Mouse (Mus musculus): ENCODE data around the gene Rpgrip1. TPM values are rescaled to one million over a fixed set of nuclear protein-coding genes. Genes with fewer than 3 reads are reported as not detected.
"Not testable (repeated sequence)": the region's sequence is repeated elsewhere in the genome, so short reads cannot be mapped to it uniquely, and the experiment has no call there.

Rpgrip1 gene
- 63.8 and 64.0 TPM in 2 replicates for polyA plus RNA-seq (2015; fragmentation: Nextera tagmentation; extraction: Ambion mirVana)

DNA sequence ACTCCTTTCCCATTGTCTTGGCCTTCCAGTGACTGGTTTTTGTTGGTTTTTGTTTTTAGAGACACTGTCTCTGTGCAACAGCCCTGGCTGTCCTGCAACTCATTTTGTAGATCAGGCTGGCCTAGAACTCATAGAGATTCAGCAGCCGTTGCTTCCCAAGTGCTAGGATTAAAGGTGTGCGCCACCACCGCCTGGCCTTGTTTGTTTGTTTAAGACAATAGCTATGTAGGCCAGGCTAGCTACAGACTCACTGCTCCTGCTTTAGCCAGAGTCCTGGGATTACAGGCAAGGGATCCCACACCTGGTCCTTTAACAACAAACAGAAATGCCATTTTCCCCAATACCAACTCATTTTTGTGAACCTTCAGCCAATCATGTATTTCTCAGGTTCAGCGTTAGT lies at the start of gene Rpgrip1:
Gene Rpgrip1 (plus strand): TSS at position 359 of the 400 bp plus-strand sequence.
- H3K9me3 ChIP-seq (replicated peaks), result no peaks in the 10 kb centered on the region
- H3K27ac ChIP-seq, result no peak within 1 kb of the TSS
- H3K9ac ChIP-seq, result no peak within 1 kb of the TSS
- ATAC-seq (ENCODE audit: low read depth), result no peak
- DNase-seq, result no peak
- no peak within 1 kb of the TSS for H3K4me3 ChIP-seq (replicated peaks)
- H3K27me3 ChIP-seq, result no peaks in the 10 kb centered on the region
- peaks cover 13% of the 10 kb centered on the region for H3K4me1 ChIP-seq (replicated peaks)
- 81% methylated on average over 4 of the region's 4 CpGs for WGBS (ENCODE audit: insufficient replicate concordance)
- H3K36me3 ChIP-seq, result no peaks in the 10 kb centered on the region
- no peak within 1 kb of the TSS for H3K4me2 ChIP-seq

- ATAC-seq (ENCODE audit: low read depth) (no peak), DNase-seq (no peak)
- no peaks in the 10 kb centered on the region for H3K9me3 ChIP-seq (replicated peaks)
- H3K4me1 ChIP-seq (replicated peaks), result no peaks in the 10 kb centered on the region
- no peaks in the 10 kb centered on the region for H3K36me3 ChIP-seq
- 57% methylated on average over 1 of the region's 1 CpGs for WGBS (ENCODE audit: insufficient replicate concordance)
- H3K27me3 ChIP-seq, result 0 out of 2 replicates have a peak, but pooled peaks cover 3% of the 10 kb centered on the region
- no peak overlapping the region for H3K4me3 ChIP-seq (replicated peaks)
- no peak overlapping the region for H3K4me2 ChIP-seq
- H3K27ac ChIP-seq, result no peak overlapping the region
- no peak overlapping the region for H3K9ac ChIP-seq
Measured at GRCm38 (mm10) chr14:52060800-52061199, 49.7 kb upstream of the Rpgrip1 start.

DNA sequence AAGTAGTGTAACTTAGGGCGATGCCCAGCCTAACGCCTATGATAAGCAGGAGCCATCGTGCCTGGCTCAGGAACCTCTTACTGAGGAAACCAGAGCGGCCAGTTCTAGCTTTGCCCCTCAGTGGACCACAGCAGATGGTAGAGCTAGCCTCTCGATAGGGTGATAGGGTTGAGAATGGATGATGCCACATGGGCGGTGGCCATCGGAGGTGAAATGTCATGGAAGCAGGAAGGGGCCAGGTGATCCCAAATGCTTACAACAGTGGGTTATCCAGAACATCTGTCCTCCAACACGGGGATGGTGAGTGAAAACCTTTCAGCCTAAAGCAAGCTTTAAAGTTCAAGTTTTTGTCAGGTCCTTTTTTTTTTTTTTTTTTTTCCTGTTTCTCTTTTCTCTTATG lies 48.7 kb upstream of the Rpgrip1 start:
- Histone ChIP-seq H3K36me3 (no peaks in the 10 kb centered on the region), H3K9me3 (replicated peaks) (no peaks in the 10 kb centered on the region), H3K4me1 (replicated peaks) (no peaks in the 10 kb centered on the region), H3K4me3 (replicated peaks) (no peak overlapping the region), H3K27ac (no peak overlapping the region), H3K4me2 (no peak overlapping the region), H3K9ac (no peak overlapping the region), H3K27me3 (0 out of 2 replicates have a peak, but pooled peaks cover 3% of the 10 kb centered on the region)
- 60% methylated on average over 8 of the region's 8 CpGs for WGBS (ENCODE audit: insufficient replicate concordance)
- ATAC-seq (ENCODE audit: low read depth), result no peak
- no peak for DNase-seq

DNA sequence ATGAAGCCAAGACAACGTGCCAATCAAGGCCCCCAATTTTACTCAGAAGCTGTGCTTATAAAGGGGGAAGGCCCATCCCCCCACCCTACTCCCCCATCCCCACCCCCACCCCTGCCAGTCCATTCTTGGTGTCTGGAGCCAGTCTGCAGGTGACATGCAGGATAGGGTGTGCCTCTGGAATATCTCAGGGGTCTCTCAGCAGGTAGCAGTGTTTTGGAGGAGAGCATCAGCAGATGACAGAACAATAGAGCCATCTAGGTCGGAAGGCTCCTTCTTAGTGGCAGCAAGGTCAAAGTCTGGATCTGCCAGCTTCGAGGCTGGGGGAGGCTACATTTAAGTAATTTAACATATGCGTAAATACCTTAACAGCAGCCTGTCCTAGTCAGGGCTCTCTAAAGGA lies 44.4 kb upstream of the Rpgrip1 start:
- no peaks in the 10 kb centered on the region for H3K4me1 ChIP-seq (replicated peaks)
- H3K36me3 ChIP-seq, result peaks cover 6% of the 10 kb centered on the region
- no peak overlapping the region for H3K4me3 ChIP-seq (replicated peaks)
- H3K27me3 ChIP-seq, result 0 out of 2 replicates have a peak, but pooled peaks cover 3% of the 10 kb centered on the region
- 56% methylated on average over 4 of the region's 4 CpGs for WGBS (ENCODE audit: insufficient replicate concordance)
- no peak overlapping the region for H3K4me2 ChIP-seq
- no peaks in the 10 kb centered on the region for H3K9me3 ChIP-seq (replicated peaks)
- DNase-seq (no peak), ATAC-seq (ENCODE audit: low read depth) (no peak)
- no peak overlapping the region for H3K9ac ChIP-seq
- H3K27ac ChIP-seq, result no peak overlapping the region

DNA sequence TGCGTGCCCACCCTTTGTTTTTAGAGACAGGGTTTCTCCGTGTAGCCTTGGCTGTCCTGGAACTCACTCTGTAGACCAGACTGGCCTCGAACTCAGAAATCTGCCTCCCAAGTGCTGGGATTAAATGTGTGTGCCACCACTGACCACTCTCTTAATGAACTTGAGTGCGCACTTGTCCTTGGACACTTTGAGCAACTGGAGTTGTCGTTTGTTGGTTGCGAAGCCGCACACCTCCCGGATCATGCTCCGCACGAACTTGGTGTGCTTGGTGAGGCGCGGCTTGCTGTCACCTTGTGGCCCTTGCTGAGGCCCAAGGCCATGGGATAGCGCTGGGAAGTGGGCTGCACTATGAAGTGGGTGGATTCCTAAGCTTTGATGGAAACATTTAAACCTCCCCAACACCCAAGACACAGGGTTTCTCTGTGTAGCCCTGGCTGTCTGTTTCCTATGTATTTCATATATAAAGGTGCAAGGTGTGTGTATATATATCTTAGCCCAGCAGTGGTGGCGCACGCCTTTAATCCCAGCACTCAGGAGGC lies 38.8 kb upstream of the Rpgrip1 start:
- no peak overlapping the region for H3K27ac ChIP-seq
- no peaks in the 10 kb centered on the region for H3K9me3 ChIP-seq (replicated peaks)
- no peaks in the 10 kb centered on the region for H3K27me3 ChIP-seq
- WGBS (ENCODE audit: insufficient replicate concordance), result 88% methylated on average over 15 of the region's 15 CpGs
- DNase-seq (no peak), ATAC-seq (ENCODE audit: low read depth) (peak; percentile 37; the same call in 1 of the 2 replicates)
- H3K36me3 ChIP-seq, result peaks cover 60% of the 10 kb centered on the region
- no peak overlapping the region for H3K9ac ChIP-seq
- no peak overlapping the region for H3K4me3 ChIP-seq (replicated peaks)
- H3K4me2 ChIP-seq, result no peak overlapping the region
- no peaks in the 10 kb centered on the region for H3K4me1 ChIP-seq (replicated peaks)

GRCm38 (mm10) chr14:52083083-52083482 lies 27.4 kb upstream of the Rpgrip1 start:
- H3K9ac ChIP-seq, result no peak overlapping the region
- peaks cover 82% of the 10 kb centered on the region for H3K36me3 ChIP-seq

GRCm38 (mm10) chr14:52094533-52094932 lies 16.0 kb upstream of the Rpgrip1 start:
- peaks cover 83% of the 10 kb centered on the region for H3K36me3 ChIP-seq
- peaks cover 10% of the 10 kb centered on the region for H3K4me1 ChIP-seq (replicated peaks)
- no peaks in the 10 kb centered on the region for H3K9me3 ChIP-seq (replicated peaks)
- no peak for DNase-seq
- no peak overlapping the region for H3K4me2 ChIP-seq
- H3K9ac ChIP-seq, result no peak overlapping the region
- no peak overlapping the region for H3K4me3 ChIP-seq (replicated peaks)
- no peak for ATAC-seq (ENCODE audit: low read depth)
- 92% methylated on average over 1 of the region's 1 CpGs for WGBS (ENCODE audit: insufficient replicate concordance)
- H3K27ac ChIP-seq, result no peak overlapping the region
- no peaks in the 10 kb centered on the region for H3K27me3 ChIP-seq

More at GRCm38 (mm10) chr14:52083083-52083482, 27.4 kb upstream of the Rpgrip1 start:
- Histone ChIP-seq H3K4me1 (replicated peaks) (no peaks in the 10 kb centered on the region), H3K9me3 (replicated peaks) (no peaks in the 10 kb centered on the region), H3K4me2 (no peak overlapping the region), H3K4me3 (replicated peaks) (no peak overlapping the region), H3K27ac (no peak overlapping the region), H3K27me3 (no peaks in the 10 kb centered on the region)
- no peak for DNase-seq
- no peak for ATAC-seq (ENCODE audit: low read depth)

DNA sequence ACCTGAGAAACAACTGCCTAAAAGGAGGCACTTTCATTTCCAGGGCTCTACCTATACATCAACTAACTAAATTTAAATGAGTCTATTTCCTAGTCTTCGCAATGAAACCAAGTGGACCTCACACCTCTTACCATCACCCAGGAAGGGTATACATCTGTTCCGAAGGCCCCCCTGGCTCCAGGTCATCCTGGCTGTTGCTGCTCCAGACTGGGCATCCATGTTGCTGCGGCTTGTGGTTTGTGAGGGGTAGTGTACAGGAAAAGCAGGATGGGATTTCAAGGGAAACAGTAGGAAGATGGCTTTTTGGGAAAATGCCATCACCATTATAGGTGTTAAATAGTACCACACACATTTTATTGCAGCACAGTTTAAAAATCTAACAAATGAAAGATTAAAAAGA lies 13.3 kb upstream of the Rpgrip1 start:
- H3K9ac ChIP-seq, result not testable (repeated sequence)

GRCm38 (mm10) chr14:52098387-52098786 lies 12.1 kb upstream of the Rpgrip1 start:
- H3K4me2 ChIP-seq; H3K27me3 ChIP-seq; DNase-seq; H3K9me3 ChIP-seq (replicated peaks); H3K9ac ChIP-seq; H3K4me3 ChIP-seq (replicated peaks); ATAC-seq (ENCODE audit: low read depth); H3K27ac ChIP-seq: not testable (repeated sequence)
- Histone ChIP-seq H3K4me1 (replicated peaks) (peaks cover 42% of the 10 kb centered on the region), H3K36me3 (peaks cover 65% of the 10 kb centered on the region)
- 80% methylated on average over 3 of the region's 3 CpGs for WGBS (ENCODE audit: insufficient replicate concordance)

More for the DNA sequence above, 13.3 kb upstream of the Rpgrip1 start:
- not testable (repeated sequence) for H3K27ac ChIP-seq; H3K27me3 ChIP-seq; ATAC-seq (ENCODE audit: low read depth); H3K4me3 ChIP-seq (replicated peaks); H3K9me3 ChIP-seq (replicated peaks); DNase-seq; H3K4me2 ChIP-seq
- peaks cover 36% of the 10 kb centered on the region for H3K4me1 ChIP-seq (replicated peaks)
- 96% methylated on average over 3 of the region's 3 CpGs for WGBS (ENCODE audit: insufficient replicate concordance)
- peaks cover 74% of the 10 kb centered on the region for H3K36me3 ChIP-seq

DNA sequence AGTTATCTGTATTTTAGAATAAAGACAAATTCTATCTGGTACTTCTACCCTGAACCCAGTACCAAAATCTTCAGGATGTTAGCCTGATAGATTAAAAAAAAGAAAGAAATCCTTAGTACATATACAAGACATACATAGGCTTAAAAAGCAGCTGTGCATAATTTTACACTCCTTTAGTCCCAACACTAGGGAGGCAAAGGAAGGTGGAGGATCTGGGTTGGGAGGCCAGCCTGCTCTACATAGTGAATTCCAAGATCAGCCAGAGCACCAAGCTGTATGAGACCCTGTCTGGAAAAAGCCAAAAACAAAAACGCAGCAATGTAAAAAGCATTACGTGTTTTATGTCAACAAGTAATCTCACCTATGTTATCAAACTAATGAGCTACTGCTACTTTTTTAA lies 10.9 kb upstream of the Rpgrip1 start:
- H3K4me1 ChIP-seq (replicated peaks), result peaks cover 45% of the 10 kb centered on the region
- H3K4me3 ChIP-seq (replicated peaks), result no peak overlapping the region
- no peak overlapping the region for H3K27ac ChIP-seq
- ATAC-seq (ENCODE audit: low read depth) (no peak), DNase-seq (no peak)
- H3K9ac ChIP-seq, result no peak overlapping the region
- peaks cover 57% of the 10 kb centered on the region for H3K36me3 ChIP-seq
- WGBS (ENCODE audit: insufficient replicate concordance), result 78% methylated on average over 2 of the region's 2 CpGs
- H3K9me3 ChIP-seq (replicated peaks), result no peaks in the 10 kb centered on the region
- H3K4me2 ChIP-seq, result no peak overlapping the region
- H3K27me3 ChIP-seq, result no peaks in the 10 kb centered on the region

DNA sequence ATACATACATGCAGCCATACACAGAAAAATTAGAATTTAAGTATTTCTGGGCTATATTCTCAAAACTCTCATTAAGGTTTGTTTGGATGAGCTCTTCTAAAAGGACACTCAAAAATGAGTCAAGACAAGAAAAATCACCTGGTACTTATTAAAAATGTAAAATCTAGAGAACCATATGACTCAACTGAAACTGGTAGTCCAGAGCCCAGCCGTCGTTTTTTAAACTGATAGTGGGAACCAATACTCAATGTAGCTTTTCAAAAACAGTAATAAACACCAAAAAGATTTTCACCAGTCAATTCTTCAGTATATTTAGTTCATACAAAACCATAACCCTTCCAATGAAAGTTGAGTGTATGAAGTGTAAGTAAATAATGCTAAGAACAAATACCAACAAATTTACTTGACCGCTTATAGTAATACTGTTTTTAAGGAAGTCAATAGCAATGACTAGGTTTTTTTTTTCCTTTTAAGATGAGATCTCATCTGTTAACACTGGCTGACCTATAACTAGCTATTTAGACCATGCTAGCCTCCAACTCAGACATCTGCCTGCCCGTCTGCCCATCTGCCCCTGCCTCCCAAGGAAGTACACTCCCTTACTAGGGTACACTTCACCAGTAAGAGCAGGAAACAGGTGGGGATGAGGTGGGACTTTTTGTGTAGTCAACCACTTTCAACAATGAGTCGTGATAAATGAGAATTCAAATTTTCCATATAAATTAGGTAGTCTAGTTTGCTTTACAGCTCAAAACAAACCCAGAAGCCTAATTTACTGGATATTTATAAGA lies 10.1 kb upstream of the Rpgrip1 start:
- DNase-seq (no peak), ATAC-seq (ENCODE audit: low read depth) (no peak)
- H3K27me3 ChIP-seq, result no peaks in the 10 kb centered on the region
- peak overlapping the region; percentile 32 for H3K4me3 ChIP-seq (replicated peaks)
- 41% methylated on average over 5 of the region's 5 CpGs for WGBS (ENCODE audit: insufficient replicate concordance)
- H3K36me3 ChIP-seq, result peaks cover 49% of the 10 kb centered on the region
- H3K9me3 ChIP-seq (replicated peaks), result no peaks in the 10 kb centered on the region
- H3K4me1 ChIP-seq (replicated peaks), result peaks cover 51% of the 10 kb centered on the region
- peak overlapping the region; percentile 50; the same call in 1 of the 2 replicates for H3K27ac ChIP-seq
- H3K9ac ChIP-seq, result peak overlapping the region; percentile 51
- peak overlapping the region; percentile 91 for H3K4me2 ChIP-seq
